Mouse (Mus musculus): ENCODE results near the gene Fam83c. TPM values are rescaled to one million over a fixed set of nuclear protein-coding genes. Genes with fewer than 3 reads are reported as not detected.
"Not testable (repeated sequence)": the region's sequence is repeated elsewhere in the genome, so short reads cannot be mapped to it uniquely, and the experiment has no call there.

Gene Fam83c
- not detected for polyA plus RNA-seq (2017; shearing (Covaris generic))

GRCm38 (mm10) chr2:155834732-155835131, at the start of gene Fam83c:
Gene Fam83c (minus strand): TSS chr2:155834854.
- no peak for ATAC-seq

- ATAC-seq, result no peak
These were observed 47.4 kb upstream of the Fam83c start for GRCm38 (mm10) chr2:155882087-155882486.

GRCm38 (mm10) chr2:155878964-155879876, 44.6 kb upstream of the Fam83c start:
- no peak for ATAC-seq

GRCm38 (mm10) chr2:155873636-155874035, 39.0 kb upstream of the Fam83c start:
- ATAC-seq, result no peak

- ATAC-seq, result no peak
These were observed 38.4 kb upstream of the Fam83c start for GRCm38 (mm10) chr2:155872930-155873507.

GRCm38 (mm10) chr2:155872486-155872885, 37.8 kb upstream of the Fam83c start:
- ATAC-seq, result no peak

GRCm38 (mm10) chr2:155869772-155870171, 35.1 kb upstream of the Fam83c start:
- ATAC-seq, result no peak

- no peak for ATAC-seq
These were observed 33.7 kb upstream of the Fam83c start for GRCm38 (mm10) chr2:155868320-155868719.

- ATAC-seq, result no peak
These were observed 28.7 kb upstream of the Fam83c start for GRCm38 (mm10) chr2:155863301-155863867.

GRCm38 (mm10) chr2:155862573-155863300, 28.1 kb upstream of the Fam83c start:
- no peak for ATAC-seq

- no peak for ATAC-seq
These were observed 26.9 kb upstream of the Fam83c start for GRCm38 (mm10) chr2:155861581-155861980.

- no peak for ATAC-seq
These were observed 25.4 kb upstream of the Fam83c start for GRCm38 (mm10) chr2:155860102-155860501.

- no peak for ATAC-seq
These were observed 17.9 kb upstream of the Fam83c start for GRCm38 (mm10) chr2:155852536-155852935.

GRCm38 (mm10) chr2:155850120-155850519, 15.5 kb upstream of the Fam83c start:
- no peak for ATAC-seq

GRCm38 (mm10) chr2:155849464-155849863, 14.8 kb upstream of the Fam83c start:
- ATAC-seq, result no peak

- peak; percentile 52 for ATAC-seq
These were observed 13.6 kb upstream of the Fam83c start for GRCm38 (mm10) chr2:155848291-155848690.

GRCm38 (mm10) chr2:155846930-155847329, 12.3 kb upstream of the Fam83c start:
- ATAC-seq, result no peak

- ATAC-seq, result no peak
These were observed 4.3 kb upstream of the Fam83c start for GRCm38 (mm10) chr2:155838961-155839360.

- ATAC-seq, result no peak
These were observed 3.3 kb upstream of the Fam83c start for GRCm38 (mm10) chr2:155837961-155838360.

- not testable (repeated sequence) for ATAC-seq
These were observed 2.6 kb downstream of the Fam83c start for GRCm38 (mm10) chr2:155832087-155832486.

- no peak for ATAC-seq
These were observed 3.4 kb downstream of the Fam83c start for GRCm38 (mm10) chr2:155831302-155831701.

GRCm38 (mm10) chr2:155830841-155831240, 3.8 kb downstream of the Fam83c start:
- no peak for ATAC-seq
